Mouse (Mus musculus) limb, embryonic 14.5 days (tissue): ENCODE measurements at regions not wholly inside any gene's neighbourhood (a gene's known extent, or its start where the extent isn't known, plus 50 kb on each side); places are given as distances from the start of the nearest gene placed in this dataset.

Source experiments
- ATAC-seq: fragments of 200-750 bp; cut with Nextera tagmentation; 2 replicates; pipeline ENCODE4 v1.8.0; 2017; ENCODE audit warnings: low read depth, moderate number of reproducible peaks, moderate TSS enrichment; ENCODE audit not compliant: low FRiP score
- DNase-seq: peaks from one replicate; pipeline ENCODE4 v3.0.0-alpha.2; 2015; ENCODE audit warnings: low spot score
- H3K27ac ChIP-seq: fragments of 300-500 bp; sonication (generic); replicated peaks from 2 replicates; pipeline ENCODE4 v1.5.1; 2014; ENCODE audit warnings: low read depth, mild to moderate bottlenecking, low read length, moderate library complexity, mixed read lengths
- H3K27me3 ChIP-seq: fragments of 300-500 bp; sonication (generic); 2 replicates; pipeline ENCODE4 v1.6.1; 2014; ENCODE audit warnings: low read length, mixed read lengths; ENCODE audit not compliant: control insufficient read depth, insufficient read depth
- H3K36me3 ChIP-seq: fragments of 300-500 bp; sonication (generic); 2 replicates; pipeline ENCODE4 v1.6.1; 2014; ENCODE audit warnings: mild to moderate bottlenecking, low read length, moderate library complexity, mixed read lengths; ENCODE audit not compliant: control insufficient read depth, insufficient read depth
- H3K4me1 ChIP-seq: fragments of 300-500 bp; sonication (generic); 2 replicates; pipeline ENCODE4 v1.6.1; 2014; ENCODE audit warnings: antibody characterized with exemption, low read length, mixed read lengths; ENCODE audit not compliant: control insufficient read depth, insufficient read depth
- H3K4me2 ChIP-seq: fragments of 300-500 bp; sonication (generic); replicated peaks from 2 replicates; pipeline ENCODE4 v1.6.1; 2014; ENCODE audit warnings: low read depth, mild to moderate bottlenecking, low read length, moderate library complexity; ENCODE audit not compliant: severe bottlenecking
- H3K4me3 ChIP-seq: fragments of 300-500 bp; sonication (generic); replicated peaks from 2 replicates; pipeline ENCODE4 v1.5.1; 2014; ENCODE audit warnings: low read length
- H3K9ac ChIP-seq: fragments of 300-500 bp; sonication (generic); 2 replicates; pipeline ENCODE4 v1.6.1; 2014; ENCODE audit warnings: mild to moderate bottlenecking, low read depth, low read length, moderate library complexity; ENCODE audit not compliant: severe bottlenecking
- H3K9me3 ChIP-seq: fragments of 300-500 bp; sonication (generic); 2 replicates; pipeline ENCODE4 v1.6.1; 2016; ENCODE audit warnings: low read length; ENCODE audit not compliant: control insufficient read depth
- POLR2A ChIP-seq: fragments of 200-500 bp; IDR thresholded peaks from 2 replicates; pipeline ENCODE4 v1.8.0; 2012; ENCODE audit warnings: inconsistent platforms, mild to moderate bottlenecking, moderate library complexity, borderline replicate concordance; ENCODE audit not compliant: insufficient read depth, insufficient read length; ENCODE audit errors: extremely low read depth
- WGBS: fragments of 180-500 bp; shearing (Covaris S2); extraction: QIAGEN DNeasy Blood & Tissue Kit; methylation state at CpG from one replicate; pipeline ENCODE4 v1.1.7; 2014; 5-methylcytosine and 5-hydroxymethylcytosine counted together

DNA sequence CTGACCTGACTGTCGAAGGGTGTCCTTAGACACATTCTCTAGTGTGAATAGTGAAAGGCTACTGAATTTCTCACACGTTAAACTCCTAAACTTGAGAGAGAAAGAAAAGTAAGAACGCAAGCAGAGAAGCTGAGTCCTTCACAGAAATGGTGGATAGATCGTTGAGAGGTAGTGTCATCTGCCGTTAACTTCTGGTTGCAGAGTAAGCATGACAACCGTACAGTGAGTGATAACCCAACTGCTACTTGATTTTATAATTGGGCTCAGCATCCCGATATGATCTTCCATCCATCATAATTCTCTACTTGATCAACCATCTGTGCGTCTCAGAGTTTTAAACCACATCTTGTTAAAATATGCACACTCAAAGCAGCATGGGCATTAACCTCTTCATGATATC, 63.3 kb upstream of the Dnah5 start:
- H3K27me3 ChIP-seq: no peaks in the 10 kb centered on the region
- no peaks in the 10 kb centered on the region for H3K9me3 ChIP-seq
- DNase-seq (no peak), ATAC-seq (no peak)
- no peak overlapping the region for H3K9ac ChIP-seq
- H3K4me2 ChIP-seq: no peak overlapping the region
- no peaks in the 10 kb centered on the region for H3K36me3 ChIP-seq
- H3K4me3 ChIP-seq: no peak overlapping the region
- H3K4me1 ChIP-seq: no peaks in the 10 kb centered on the region
- WGBS: 93% methylated on average over 8 of the region's 8 CpGs
- no peak overlapping the region for H3K27ac ChIP-seq
- no peak for TF ChIP-seq POLR2A

DNA sequence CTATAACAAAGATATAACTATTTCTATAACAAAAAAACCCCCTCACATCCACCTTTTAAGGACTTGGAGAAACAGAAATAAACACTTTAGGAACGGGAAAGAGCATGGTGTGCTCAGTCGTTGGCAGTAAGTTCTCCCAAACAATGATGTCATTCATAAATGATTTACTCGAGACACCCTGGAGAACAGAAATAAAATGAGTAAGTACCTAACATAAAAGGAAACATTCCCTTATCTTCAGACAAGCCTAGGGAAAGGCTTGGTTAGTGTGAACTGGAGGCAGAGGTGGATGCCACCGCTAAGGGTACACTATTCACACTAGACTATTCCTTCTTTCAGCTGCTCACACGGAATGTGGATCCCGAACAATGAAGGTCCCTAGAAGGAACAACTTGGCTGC, 62.2 kb upstream of the Dnah5 start:
- H3K4me3 ChIP-seq: no peak overlapping the region
- no peak overlapping the region for H3K27ac ChIP-seq
- no peaks in the 10 kb centered on the region for H3K36me3 ChIP-seq
- ATAC-seq (no peak), DNase-seq (no peak)
- H3K4me2 ChIP-seq: no peak overlapping the region
- H3K27me3 ChIP-seq: no peaks in the 10 kb centered on the region
- no peak overlapping the region for H3K9ac ChIP-seq
- no peaks in the 10 kb centered on the region for H3K9me3 ChIP-seq
- TF ChIP-seq POLR2A: no peak
- H3K4me1 ChIP-seq: no peaks in the 10 kb centered on the region
- 61% methylated on average over 6 of the region's 6 CpGs for WGBS

- Histone ChIP-seq H3K9ac (no peak overlapping the region), H3K4me1 (no peaks in the 10 kb centered on the region), H3K27me3 (no peaks in the 10 kb centered on the region), H3K9me3 (no peaks in the 10 kb centered on the region), H3K4me2 (no peak overlapping the region), H3K36me3 (no peaks in the 10 kb centered on the region), H3K27ac (no peak overlapping the region), H3K4me3 (no peak overlapping the region)
- ATAC-seq (no peak), DNase-seq (no peak)
- no peak for TF ChIP-seq POLR2A
- 89% methylated on average over 7 of the region's 7 CpGs for WGBS
These were observed 59.3 kb upstream of the Dnah5 start for GRCm38 (mm10) chr15:28144217-28144616.

DNA sequence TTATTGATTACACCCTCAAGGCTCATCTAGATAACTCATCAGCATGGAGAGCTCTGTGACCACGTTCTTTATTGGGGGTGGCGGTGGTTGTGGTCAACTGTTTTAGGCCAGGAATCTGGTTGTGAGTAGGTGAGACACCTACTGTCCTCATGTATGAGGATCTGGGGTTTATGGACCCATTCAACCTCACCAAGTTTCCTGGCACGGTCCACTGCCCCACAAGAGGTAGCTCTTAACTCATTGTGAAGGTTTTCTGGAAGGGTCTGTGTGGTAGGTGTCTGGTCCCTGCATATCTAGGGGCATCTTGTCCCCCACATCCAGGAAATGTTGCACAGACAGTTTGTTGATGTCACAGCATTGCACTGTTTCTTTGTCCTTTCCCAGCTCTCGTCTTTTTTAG, 58.7 kb upstream of the Dnah5 start:
- H3K4me1 ChIP-seq: no peaks in the 10 kb centered on the region
- no peak overlapping the region for H3K4me2 ChIP-seq
- H3K27me3 ChIP-seq: no peaks in the 10 kb centered on the region
- no peak overlapping the region for H3K9ac ChIP-seq
- no peak overlapping the region for H3K4me3 ChIP-seq
- no peak for TF ChIP-seq POLR2A
- 85% methylated on average over 4 of the region's 4 CpGs for WGBS
- H3K27ac ChIP-seq: no peak overlapping the region
- no peaks in the 10 kb centered on the region for H3K9me3 ChIP-seq
- H3K36me3 ChIP-seq: no peaks in the 10 kb centered on the region
- no peak for DNase-seq
- ATAC-seq: no peak

DNA sequence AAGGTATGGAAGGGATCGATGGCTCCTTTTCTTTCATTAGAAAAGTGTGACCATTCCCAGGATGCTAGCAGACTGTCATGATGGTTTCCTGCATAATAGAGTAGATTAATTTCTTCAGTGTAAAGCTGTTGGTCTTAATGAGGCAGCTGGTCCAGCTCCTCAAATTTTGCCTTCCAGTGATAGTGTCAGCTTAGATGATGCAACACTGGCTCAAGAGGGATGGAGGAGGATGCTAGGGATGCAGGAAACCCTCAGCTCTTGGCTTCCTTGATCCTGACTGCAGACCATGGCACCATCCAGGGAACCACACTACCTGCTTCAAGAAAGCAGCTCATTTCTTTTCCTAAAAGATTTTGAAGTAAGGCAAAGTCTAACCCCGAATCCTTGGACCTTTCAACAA, 51.9 kb upstream of the Dnah5 start:
- H3K4me3 ChIP-seq: no peak overlapping the region
- H3K9me3 ChIP-seq: no peaks in the 10 kb centered on the region
- no peak overlapping the region for H3K9ac ChIP-seq
- no peak overlapping the region for H3K27ac ChIP-seq
- WGBS: 89% methylated on average over 2 of the region's 2 CpGs
- TF ChIP-seq POLR2A: no peak
- DNase-seq (no peak), ATAC-seq (no peak)
- no peaks in the 10 kb centered on the region for H3K27me3 ChIP-seq
- H3K36me3 ChIP-seq: no peaks in the 10 kb centered on the region
- no peak overlapping the region for H3K4me2 ChIP-seq
- peaks cover 4% of the 10 kb centered on the region for H3K4me1 ChIP-seq
